Mouse (Mus musculus) limb, embryonic 11.5 days (tissue): ENCODE results near the gene Npc1l1. TPM values are rescaled to one million over a fixed set of nuclear protein-coding genes. Genes with fewer than 3 reads are reported as not detected.
A peak's percentile ranks its signal among the peaks of the same experiment; 100 is the strongest.

Source experiments
- ATAC-seq: fragments of 200-750 bp; cut with Nextera tagmentation; 2 replicates; pipeline ENCODE4 v1.8.0; 2017; ENCODE audit warnings: low read depth; ENCODE audit not compliant: insufficient number of reproducible peaks, low FRiP score, low TSS enrichment
- DNase-seq: peaks from one replicate; pipeline ENCODE4 v3.0.0-alpha.2; 2015; ENCODE audit warnings: low spot score
- H3K27ac ChIP-seq: fragments of 300-500 bp; sonication (generic); replicated peaks from 2 replicates; pipeline ENCODE4 v1.5.1; 2014; ENCODE audit warnings: low read depth, mild to moderate bottlenecking, low read length
- H3K27me3 ChIP-seq: fragments of 300-500 bp; sonication (generic); 2 replicates; pipeline ENCODE4 v1.6.1; 2014; ENCODE audit warnings: mild to moderate bottlenecking, low read length, mixed read lengths; ENCODE audit not compliant: control insufficient read depth, insufficient read depth
- H3K36me3 ChIP-seq: fragments of 300-500 bp; sonication (generic); 2 replicates; pipeline ENCODE4 v1.6.1; 2014; ENCODE audit warnings: mild to moderate bottlenecking, low read length, moderate library complexity, mixed read lengths; ENCODE audit not compliant: control insufficient read depth, insufficient read depth
- H3K4me1 ChIP-seq: fragments of 300-500 bp; sonication (generic); 2 replicates; pipeline ENCODE4 v1.6.1; 2014; ENCODE audit warnings: low read length, mixed read lengths; ENCODE audit not compliant: control insufficient read depth, insufficient read depth
- H3K4me2 ChIP-seq: fragments of 300-500 bp; sonication (generic); 2 replicates; pipeline ENCODE4 v1.6.1; 2014; ENCODE audit warnings: low read depth, mild to moderate bottlenecking, moderate library complexity; ENCODE audit not compliant: severe bottlenecking
- H3K4me3 ChIP-seq: fragments of 300-500 bp; sonication (generic); 2 replicates; pipeline ENCODE4 v1.5.1; 2014; ENCODE audit warnings: low read depth, low read length
- H3K9ac ChIP-seq: fragments of 300-500 bp; sonication (generic); 2 replicates; pipeline ENCODE4 v1.6.1; 2014; ENCODE audit warnings: mild to moderate bottlenecking, low read length
- H3K9me3 ChIP-seq: fragments of 300-500 bp; sonication (generic); 2 replicates; pipeline ENCODE4 v1.6.1; 2016; ENCODE audit warnings: low read length; ENCODE audit not compliant: control insufficient read depth
- WGBS: fragments of 180-500 bp; shearing (Covaris S2); extraction: QIAGEN DNeasy Blood & Tissue Kit; methylation state at CpG from one replicate; pipeline ENCODE4 v1.1.7; 2014; 5-methylcytosine and 5-hydroxymethylcytosine counted together
- polyA plus RNA-seq: library from polyadenylated mRNA; unstranded; fragments of >200 nt; fragmentation: Nextera tagmentation; extraction: Ambion mirVana; gene quantifications from 2 replicates; pipeline ENCODE4 v1.2.1, GENCODE M21; 2014

Npc1l1 gene
- 0.07 TPM in 1 of 2 replicates, not detected in the other for polyA plus RNA-seq

DNA sequence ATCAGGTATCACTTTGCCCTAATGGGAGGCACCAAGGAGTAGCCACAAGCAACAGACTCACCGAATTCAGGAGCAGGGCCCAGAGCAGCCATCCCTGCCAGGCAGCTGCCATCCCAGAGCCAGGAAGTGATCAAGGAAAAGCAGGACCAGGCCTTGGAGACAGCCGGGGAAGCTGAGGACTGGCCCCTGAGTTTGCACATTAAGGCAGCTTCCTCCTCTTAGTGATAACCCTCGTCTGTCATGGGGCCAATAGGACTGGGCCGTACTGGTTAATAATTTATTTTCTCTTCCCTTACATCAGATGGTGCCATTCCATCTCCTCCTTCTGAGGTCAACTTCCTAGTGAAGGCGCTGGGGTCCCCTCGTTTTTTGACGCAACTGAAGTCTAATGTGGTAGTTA lies at the start of gene Npc1l1:
Npc1l1 (minus strand) TSS at position 132 of the 400 bp plus-strand sequence.
- WGBS, result 79% methylated on average over 7 of the region's 7 CpGs

GRCm38 (mm10) chr11:6276466-6276865 lies 46.5 kb upstream of the Npc1l1 start:
- Histone ChIP-seq H3K27me3 (no peaks in the 10 kb centered on the region), H3K4me2 (no peak overlapping the region), H3K27ac (no peak overlapping the region), H3K36me3 (peaks cover 2% of the 10 kb centered on the region; the same call in 1 of the 2 replicates), H3K9me3 (no peaks in the 10 kb centered on the region; the same call in 1 of the 2 replicates), H3K9ac (no peak overlapping the region), H3K4me1 (peaks cover 4% of the 10 kb centered on the region; the same call in 1 of the 2 replicates), H3K4me3 (no peak overlapping the region)
- WGBS, result 84% methylated on average over 3 of the region's 3 CpGs
- no peak for ATAC-seq
- no peak for DNase-seq

More for the DNA sequence above, at the start of gene Npc1l1:
- Histone ChIP-seq H3K36me3 (no peaks in the 10 kb centered on the region), H3K27me3 (no peaks in the 10 kb centered on the region), H3K4me3 (no peak within 1 kb of the TSS), H3K27ac (no peak within 1 kb of the TSS), H3K9me3 (peaks cover 5% of the 10 kb centered on the region; the same call in 1 of the 2 replicates), H3K4me2 (no peak within 1 kb of the TSS), H3K9ac (no peak within 1 kb of the TSS), H3K4me1 (no peaks in the 10 kb centered on the region)
- ATAC-seq (no peak), DNase-seq (no peak)

- H3K36me3 ChIP-seq, result peaks cover 2% of the 10 kb centered on the region
- H3K9ac ChIP-seq, result 0 out of 2 replicates have a peak overlapping the region, but pooled peaks have one; percentile 17
- H3K4me1 ChIP-seq, result peaks cover 4% of the 10 kb centered on the region; the same call in 1 of the 2 replicates
- H3K9me3 ChIP-seq, result no peaks in the 10 kb centered on the region; the same call in 1 of the 2 replicates
- ATAC-seq, result no peak
- H3K4me2 ChIP-seq, result peak overlapping the region; percentile 16; the same call in 1 of the 2 replicates
- H3K4me3 ChIP-seq, result no peak overlapping the region
- H3K27me3 ChIP-seq, result no peaks in the 10 kb centered on the region
- H3K27ac ChIP-seq, result peak overlapping the region; percentile 9; the same call in 1 of the 2 replicates
- no peak for DNase-seq
- WGBS, result 25% methylated on average over 7 of the region's 7 CpGs
These were observed 45.1 kb upstream of the Npc1l1 start for GRCm38 (mm10) chr11:6275094-6275484.

DNA sequence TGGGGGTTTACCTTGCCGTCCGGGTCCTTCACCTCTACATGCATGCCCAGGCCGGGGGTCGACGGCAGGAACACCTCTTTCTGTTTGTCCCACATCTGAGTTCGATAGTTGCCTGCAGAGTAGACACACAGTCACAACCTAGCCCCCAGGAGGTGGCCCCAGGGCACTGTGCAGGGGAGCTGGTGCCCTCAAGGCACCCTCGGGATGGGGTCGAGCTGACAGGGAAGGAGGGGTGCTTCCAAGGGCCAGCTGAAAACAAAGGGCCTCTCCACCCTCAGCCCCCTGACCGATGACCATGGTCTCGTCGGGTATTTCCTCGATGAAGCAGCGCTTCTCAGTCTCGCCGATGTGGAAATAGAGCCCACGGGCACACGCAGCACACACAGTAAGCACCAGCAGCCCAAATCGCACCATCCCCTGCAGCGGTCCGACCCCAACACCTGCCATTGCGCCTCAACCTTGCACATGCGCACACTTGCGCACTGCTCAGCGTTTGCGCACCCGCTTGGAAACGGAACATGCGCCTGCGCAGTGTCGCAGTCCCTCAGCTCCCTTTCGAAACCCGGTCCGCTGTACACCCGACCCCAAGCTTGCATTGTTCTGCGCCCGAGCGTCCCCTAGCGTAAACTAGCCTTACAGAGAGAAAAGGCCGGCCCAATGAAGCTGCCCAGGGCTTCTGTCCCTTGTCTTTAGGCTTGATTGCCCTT lies 44.6 kb upstream of the Npc1l1 start, which contains the start of gene Tmed4:
Tmed4 (minus strand) TSS at position 484 of the 707 bp plus-strand sequence.
- Histone ChIP-seq H3K4me3 (peak within 1 kb of the TSS; percentile 98), H3K36me3 (peaks cover 2% of the 10 kb centered on the region), H3K27ac (peak within 1 kb of the TSS; percentile 9; the same call in 1 of the 2 replicates), H3K4me1 (peaks cover 4% of the 10 kb centered on the region; the same call in 1 of the 2 replicates), H3K9ac (peak within 1 kb of the TSS; percentile 82), H3K27me3 (no peaks in the 10 kb centered on the region), H3K9me3 (no peaks in the 10 kb centered on the region), H3K4me2 (peak within 1 kb of the TSS; percentile 79)
- ATAC-seq (peak; percentile 92), DNase-seq (peak; percentile 96)
- WGBS, result under 1% methylated on average over 39 of the region's 39 CpGs

DNA sequence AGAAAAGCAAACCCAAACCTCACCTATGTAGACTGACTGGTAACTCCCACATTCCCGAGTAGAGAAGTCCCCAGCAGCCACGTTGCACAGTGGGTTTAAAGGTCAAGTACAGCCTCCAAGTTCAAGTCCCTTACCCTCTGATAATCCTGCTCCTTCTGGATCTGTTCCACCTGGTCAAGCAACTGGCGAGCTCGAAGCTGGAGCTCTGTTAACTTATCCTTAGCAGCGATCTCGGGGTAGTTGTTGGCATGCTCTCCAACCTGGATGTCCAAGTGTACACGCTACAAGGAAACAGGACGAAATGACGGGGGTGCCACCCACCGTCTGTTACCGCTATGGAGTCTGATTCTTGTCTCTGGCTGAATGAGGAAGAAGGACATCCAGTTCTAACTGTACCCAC lies 43.7 kb upstream of the Npc1l1 start:
- H3K27me3 ChIP-seq, result no peaks in the 10 kb centered on the region
- no peak overlapping the region for H3K27ac ChIP-seq
- H3K9ac ChIP-seq, result peak overlapping the region; percentile 82; the same call in 1 of the 2 replicates
- H3K9me3 ChIP-seq, result no peaks in the 10 kb centered on the region
- H3K4me1 ChIP-seq, result peaks cover 4% of the 10 kb centered on the region; the same call in 1 of the 2 replicates
- peak overlapping the region; percentile 98 for H3K4me3 ChIP-seq
- H3K36me3 ChIP-seq, result peaks cover 2% of the 10 kb centered on the region
- H3K4me2 ChIP-seq, result peak overlapping the region; percentile 79
- no peak for DNase-seq
- no peak for ATAC-seq
- WGBS, result 72% methylated on average over 11 of the region's 11 CpGs

GRCm38 (mm10) chr11:6267320-6268254 lies 37.6 kb upstream of the Npc1l1 start, which contains the start of gene Ddx56:
TSS of gene Ddx56 (minus strand) at chr11:6267772.
- Histone ChIP-seq H3K4me2 (peak within 1 kb of the TSS; percentile 94), H3K9me3 (no peaks in the 10 kb centered on the region), H3K4me3 (peak within 1 kb of the TSS; percentile 76), H3K36me3 (peaks cover 23% of the 10 kb centered on the region), H3K4me1 (peaks cover 5% of the 10 kb centered on the region), H3K27ac (peak within 1 kb of the TSS; percentile 79), H3K9ac (peak within 1 kb of the TSS; percentile 81), H3K27me3 (no peaks in the 10 kb centered on the region)
- peak; percentile 90 for DNase-seq
- 2% methylated on average over 50 of the region's 50 CpGs for WGBS
- ATAC-seq, result peak; percentile 90

DNA sequence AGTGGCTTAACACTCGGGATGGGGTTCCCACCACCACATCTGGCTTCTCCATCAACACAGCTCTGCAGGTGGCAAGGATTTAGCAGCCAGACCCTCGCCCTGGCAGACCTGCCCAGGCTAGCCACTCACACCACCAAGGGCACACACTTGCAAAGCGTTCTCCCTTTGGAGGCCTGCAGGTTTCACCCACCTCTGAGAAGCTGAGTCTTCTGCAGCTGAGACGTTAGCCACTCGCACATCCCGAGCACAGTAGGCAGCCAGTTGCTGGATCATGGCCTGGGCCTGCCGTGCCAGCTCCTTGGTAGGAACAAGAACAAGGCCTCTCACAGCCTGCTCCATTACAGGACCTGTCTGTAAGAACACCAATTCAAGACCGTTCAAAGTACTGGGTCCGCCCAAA lies 36.7 kb upstream of the Npc1l1 start:
- WGBS, result 67% methylated on average over 9 of the region's 9 CpGs
- no peak overlapping the region for H3K27ac ChIP-seq

More for the DNA sequence above, 36.7 kb upstream of the Npc1l1 start:
- peak overlapping the region; percentile 76 for H3K4me3 ChIP-seq
- H3K4me2 ChIP-seq, result peak overlapping the region; percentile 94
- H3K27me3 ChIP-seq, result no peaks in the 10 kb centered on the region
- no peaks in the 10 kb centered on the region for H3K9me3 ChIP-seq
- H3K36me3 ChIP-seq, result peaks cover 28% of the 10 kb centered on the region
- H3K4me1 ChIP-seq, result peaks cover 5% of the 10 kb centered on the region
- H3K9ac ChIP-seq, result peak overlapping the region; percentile 81
- no peak for ATAC-seq
- DNase-seq, result no peak
